Mouse (Mus musculus): ENCODE measurements around the gene Ell.

The Ell gene

GRCm38 (mm10) chr8:70535221-70535620 is 4.0 kb upstream of the Ell start:
- DNase-seq (ENCODE audit: inconsistent age in 2 of 2, low spot score in 1 of 2) = peak in 1 of 2 experiments; percentile 36

- peak in 1 of 2 experiments; percentile 42 for DNase-seq (ENCODE audit: inconsistent age in 2 of 2, low spot score in 1 of 2)
These were observed 3.6 kb upstream of the Ell start for GRCm38 (mm10) chr8:70535701-70536100.

- DNase-seq (ENCODE audit: inconsistent age in 2 of 2, low spot score in 1 of 2) = peak; percentile 85 to 93
These were observed 1.2 kb upstream of the Ell start for GRCm38 (mm10) chr8:70538024-70538579.

- peak; percentile 99 to 100 for DNase-seq (ENCODE audit: inconsistent age in 2 of 2, low spot score in 1 of 2)
These were observed 602 bp upstream of the Ell start for GRCm38 (mm10) chr8:70538633-70539076.

- no peak for DNase-seq (ENCODE audit: inconsistent age in 2 of 2, low spot score in 1 of 2)
These were observed 803 bp downstream of the Ell start for GRCm38 (mm10) chr8:70540013-70540506.

- peak; percentile 55 to 77 for DNase-seq (ENCODE audit: inconsistent age in 2 of 2, low spot score in 1 of 2)
These were observed 1.3 kb downstream of the Ell start for GRCm38 (mm10) chr8:70540507-70541071.

- peak in 1 of 2 experiments; percentile 21 for DNase-seq (ENCODE audit: inconsistent age in 2 of 2, low spot score in 1 of 2)
These were observed 1.8 kb downstream of the Ell start for GRCm38 (mm10) chr8:70541081-70541480.

GRCm38 (mm10) chr8:70544200-70544687 is 5.0 kb downstream of the Ell start:
- peak; percentile 87 to 95 for DNase-seq (ENCODE audit: inconsistent age in 2 of 2, low spot score in 1 of 2)

GRCm38 (mm10) chr8:70546412-70546811 is 7.2 kb downstream of the Ell start:
- DNase-seq (ENCODE audit: inconsistent age in 2 of 2, low spot score in 1 of 2) = peak; percentile 44 to 75

GRCm38 (mm10) chr8:70547762-70548161 is 8.5 kb downstream of the Ell start:
- no peak for DNase-seq (ENCODE audit: inconsistent age in 2 of 2, low spot score in 1 of 2)

GRCm38 (mm10) chr8:70549412-70550184 is 10.3 kb downstream of the Ell start:
- DNase-seq (ENCODE audit: inconsistent age in 2 of 2, low spot score in 1 of 2) = no peak

- peak; percentile 18 to 63 for DNase-seq (ENCODE audit: inconsistent age in 2 of 2, low spot score in 1 of 2)
These were observed 12.4 kb downstream of the Ell start for GRCm38 (mm10) chr8:70551558-70552161.

GRCm38 (mm10) chr8:70552836-70553235 is 13.6 kb downstream of the Ell start:
- DNase-seq (ENCODE audit: inconsistent age in 2 of 2, low spot score in 1 of 2) = peak; percentile 36 to 48

- peak; percentile 73 to 90 for DNase-seq (ENCODE audit: inconsistent age in 2 of 2, low spot score in 1 of 2)
These were observed 14.5 kb downstream of the Ell start for GRCm38 (mm10) chr8:70553740-70554139.

GRCm38 (mm10) chr8:70555079-70555747 is 16.0 kb downstream of the Ell start:
- no peak for DNase-seq (ENCODE audit: inconsistent age in 2 of 2, low spot score in 1 of 2)

GRCm38 (mm10) chr8:70558334-70558733 is 19.1 kb downstream of the Ell start:
- peak; percentile 24 to 48 for DNase-seq (ENCODE audit: inconsistent age in 2 of 2, low spot score in 1 of 2)

- peak in 1 of 2 experiments; percentile 52 for DNase-seq (ENCODE audit: inconsistent age in 2 of 2, low spot score in 1 of 2)
These were observed 19.7 kb downstream of the Ell start for GRCm38 (mm10) chr8:70558983-70559382.

GRCm38 (mm10) chr8:70560096-70560495 is 20.8 kb downstream of the Ell start:
- peak; percentile 79 to 87 for DNase-seq (ENCODE audit: inconsistent age in 2 of 2, low spot score in 1 of 2)

- DNase-seq (ENCODE audit: inconsistent age in 2 of 2, low spot score in 1 of 2) = no peak
These were observed 21.3 kb downstream of the Ell start for GRCm38 (mm10) chr8:70560564-70560963.

GRCm38 (mm10) chr8:70561357-70561756 is 22.1 kb downstream of the Ell start:
- no peak for DNase-seq (ENCODE audit: inconsistent age in 2 of 2, low spot score in 1 of 2)

Data from adrenal gland, adult (tissue).